Mouse (Mus musculus) layer of hippocampus, adult 2 months (tissue): ENCODE results near the gene Ccl11. TPM values are rescaled to one million over a fixed set of nuclear protein-coding genes. Genes with fewer than 3 reads are reported as not detected.

Experiments
- DNase-seq, 2 experiments: peaks; one replicate each; pipeline ENCODE4 v3.0.0; 2022; ENCODE audit warnings: low spot score in 2 of 2
- H3K27ac ChIP-seq: fragments of 200-600 bp; 2 replicates; pipeline ENCODE4 v1.8.1; 2022
- H3K4me3 ChIP-seq: fragments of 200-600 bp; 2 replicates; pipeline ENCODE4 v1.8.1; 2022; ENCODE audit warnings: mild to moderate bottlenecking
- CTCF ChIP-seq: fragments of 200-600 bp; conservative IDR thresholded peaks from 2 replicates; pipeline ENCODE4 v1.8.1; 2022; ENCODE audit warnings: antibody characterized with exemption, mild to moderate bottlenecking, moderate library complexity
- total RNA-seq, 2 experiments: library from RNA; stranded (reverse); gene quantifications; 2 replicates each; pipeline ENCODE4 v1.2.3; 2021

Ccl11 gene
- total RNA-seq, 2 experiments from 2014 or later: 0.34 TPM; not detected in 1

GRCm38 (mm10) chr11:82071076-82071475 lies 13.5 kb downstream of the Ccl11 start:
- no peak for DNase-seq
- H3K27ac ChIP-seq: no peak overlapping the region
- TF ChIP-seq CTCF: no peak
- no peak overlapping the region for H3K4me3 ChIP-seq

- peak; percentile 67 for TF ChIP-seq CTCF
- Histone ChIP-seq H3K4me3 (no peak overlapping the region), H3K27ac (no peak overlapping the region)
- no peak for DNase-seq
Measured at GRCm38 (mm10) chr11:82072374-82072773, 14.8 kb downstream of the Ccl11 start.

DNA sequence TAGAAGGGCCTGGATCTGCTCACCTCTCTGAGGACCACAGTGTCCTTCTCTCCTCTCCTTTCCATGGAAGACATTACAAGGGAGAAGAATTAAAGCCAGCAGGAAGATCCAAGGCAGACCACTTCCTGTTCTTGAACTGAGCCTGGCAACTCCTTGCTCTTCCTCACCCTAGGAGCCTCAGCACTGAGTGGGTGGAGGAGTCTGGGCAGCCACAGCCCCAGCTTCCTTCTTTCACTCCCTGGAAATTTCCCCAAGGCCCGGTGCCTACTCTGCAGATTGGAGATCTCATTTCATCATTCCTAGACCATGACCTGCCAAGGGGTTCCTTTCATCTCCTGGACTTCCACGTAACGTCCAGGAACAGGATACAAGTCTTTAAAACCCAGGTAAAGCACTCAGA lies 15.4 kb downstream of the Ccl11 start:
- TF ChIP-seq CTCF: no peak
- no peak overlapping the region for H3K27ac ChIP-seq
- no peak overlapping the region for H3K4me3 ChIP-seq
- DNase-seq: no peak

DNA sequence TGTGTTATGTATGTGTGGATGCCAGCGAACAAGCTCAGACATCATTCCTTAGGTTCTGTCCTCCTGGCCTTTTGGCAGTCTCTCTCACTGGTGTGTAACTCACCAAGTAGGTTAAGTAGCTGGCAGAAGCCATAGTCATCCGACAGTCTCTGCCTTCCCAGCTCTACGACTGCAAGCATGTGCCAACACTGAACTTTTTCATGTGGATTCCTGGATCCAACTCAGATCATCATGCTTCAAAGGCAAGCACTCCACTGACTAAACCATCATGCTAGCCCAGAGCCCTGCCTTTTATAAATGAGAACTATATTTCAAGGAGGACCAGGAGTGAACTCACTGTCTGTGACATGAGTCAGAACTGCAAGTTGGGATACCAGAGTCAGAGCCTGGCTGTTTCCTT lies 16.1 kb downstream of the Ccl11 start:
- H3K27ac ChIP-seq: no peak overlapping the region
- no peak for DNase-seq
- no peak overlapping the region for H3K4me3 ChIP-seq
- TF ChIP-seq CTCF: no peak

- TF ChIP-seq CTCF: no peak
- no peak overlapping the region for H3K27ac ChIP-seq
- H3K4me3 ChIP-seq: no peak overlapping the region
- DNase-seq: no peak
Measured at GRCm38 (mm10) chr11:82077031-82077430, 19.4 kb downstream of the Ccl11 start.

DNA sequence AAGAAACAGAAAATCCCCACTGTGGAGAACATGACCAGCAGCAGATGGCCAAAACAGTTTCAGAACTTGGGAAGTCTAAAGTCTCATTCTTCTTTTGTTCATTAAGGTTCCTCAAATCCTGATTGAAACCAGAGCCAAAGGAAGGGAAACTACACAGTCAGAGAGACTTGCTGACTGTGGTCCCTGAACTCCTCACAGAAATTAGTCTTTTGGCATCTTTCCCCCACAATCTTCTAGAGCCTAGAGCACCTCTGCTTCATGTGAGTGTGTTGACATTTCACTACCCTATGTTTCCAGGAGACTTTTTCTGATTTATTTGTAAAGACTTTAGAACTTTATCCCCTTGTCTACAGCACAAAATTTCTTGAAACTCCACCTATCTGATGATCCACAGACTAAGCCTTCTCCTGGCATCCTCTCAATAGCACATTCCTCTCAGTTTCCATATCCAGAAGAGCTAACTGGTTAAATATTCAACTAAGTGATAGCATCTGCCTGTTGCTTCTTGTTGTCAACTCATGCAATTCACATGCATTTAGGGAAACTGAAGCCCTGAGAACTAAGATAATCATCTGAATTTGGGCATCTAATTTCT lies 20.6 kb downstream of the Ccl11 start:
- TF ChIP-seq CTCF: no peak
- no peak overlapping the region for H3K4me3 ChIP-seq
- DNase-seq: no peak
- H3K27ac ChIP-seq: no peak overlapping the region

DNA sequence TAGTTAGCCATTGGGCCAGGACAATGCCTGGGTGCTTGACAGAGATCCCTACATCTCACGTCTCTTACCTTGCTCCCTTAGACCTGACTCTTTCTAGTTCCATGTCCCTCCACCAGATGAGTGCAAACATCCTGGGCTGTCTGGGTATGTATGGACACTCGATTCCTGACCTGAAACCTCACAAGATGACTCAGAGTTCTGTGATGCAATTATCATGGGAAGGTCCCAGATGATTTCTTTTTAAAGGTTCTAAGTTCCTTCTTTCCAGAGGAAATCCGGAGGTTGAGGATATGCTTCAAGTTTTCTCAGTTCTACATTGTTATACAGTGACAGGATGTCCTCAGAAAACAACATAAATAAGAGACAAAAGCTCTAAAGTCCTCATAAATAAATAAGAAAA lies 23.2 kb downstream of the Ccl11 start:
- Histone ChIP-seq H3K4me3 (no peak overlapping the region), H3K27ac (no peak overlapping the region)
- no peak for TF ChIP-seq CTCF
- DNase-seq: no peak

DNA sequence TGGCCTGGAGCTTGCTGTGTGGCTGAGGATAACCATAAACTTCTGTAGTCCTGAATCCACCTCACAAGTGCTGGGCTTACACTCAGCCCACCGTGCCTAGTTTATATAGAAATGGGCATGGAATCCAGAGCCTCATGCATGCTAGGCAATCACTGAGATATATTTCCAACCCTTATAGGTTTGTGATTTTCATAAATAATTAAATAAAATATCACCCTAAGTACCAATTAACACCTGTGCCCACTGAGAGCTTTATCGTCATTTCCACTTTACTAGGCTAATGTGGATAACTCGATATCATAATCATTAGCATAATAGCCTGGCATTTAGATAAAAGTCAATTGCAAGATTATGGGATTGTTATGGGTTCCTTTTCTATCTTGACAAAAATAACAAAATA lies 26.7 kb downstream of the Ccl11 start:
- TF ChIP-seq CTCF: no peak
- H3K27ac ChIP-seq: no peak overlapping the region
- H3K4me3 ChIP-seq: no peak overlapping the region
- no peak for DNase-seq

- DNase-seq: no peak
- no peak overlapping the region for H3K27ac ChIP-seq
- no peak for TF ChIP-seq CTCF
- no peak overlapping the region for H3K4me3 ChIP-seq
Measured at GRCm38 (mm10) chr11:82099511-82100323, 42.1 kb downstream of the Ccl11 start.

DNA sequence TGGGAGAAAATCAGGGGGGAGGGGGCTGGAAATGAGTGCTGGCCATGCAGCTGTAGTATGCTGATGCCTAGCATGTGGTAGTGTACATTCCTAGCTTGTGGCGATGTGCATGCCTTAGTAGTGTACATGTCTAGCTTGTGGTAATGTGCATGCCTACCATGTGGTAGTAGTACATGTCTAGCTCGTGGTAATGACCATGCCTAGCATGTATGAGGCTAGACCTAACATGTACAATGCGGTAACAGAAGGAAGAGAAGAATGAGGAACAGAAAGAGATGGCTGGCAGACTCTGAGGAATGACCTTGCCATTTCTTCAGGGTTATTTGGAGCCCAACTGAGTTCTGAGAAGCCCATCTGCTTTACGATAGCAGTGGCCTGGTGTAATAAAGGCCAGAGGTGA lies 43.5 kb downstream of the Ccl11 start:
- no peak for DNase-seq
- H3K27ac ChIP-seq: no peak overlapping the region
- TF ChIP-seq CTCF: no peak
- H3K4me3 ChIP-seq: no peak overlapping the region

- TF ChIP-seq CTCF: no peak
- Histone ChIP-seq H3K27ac (no peak within 1 kb of the TSS), H3K4me3 (no peak within 1 kb of the TSS)
- no peak for DNase-seq
Measured at GRCm38 (mm10) chr11:82101529-82101928, 43.9 kb downstream of the Ccl11 start, which contains the start of gene Ccl12. TSS of gene Ccl12 (plus strand) at chr11:82101845.

DNA sequence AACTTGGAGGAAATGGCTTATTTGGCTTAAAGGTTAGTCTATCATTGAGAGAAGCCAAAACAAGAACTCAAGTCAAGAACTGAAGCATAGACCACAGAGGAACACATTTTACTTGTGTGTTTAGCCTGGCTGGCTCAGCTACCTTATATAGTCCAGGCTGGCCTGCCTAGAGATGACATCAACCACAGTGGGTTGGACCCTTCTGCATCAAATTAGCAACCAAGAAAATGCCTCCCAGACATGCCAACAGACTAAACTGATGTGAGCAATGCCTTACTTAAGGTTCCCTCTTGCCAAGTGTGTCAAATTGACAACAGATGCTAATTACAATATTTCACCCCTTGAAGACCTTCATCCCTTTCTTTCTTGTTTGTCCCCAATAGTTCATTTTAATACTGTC lies 52.0 kb downstream of the Ccl11 start:
- Histone ChIP-seq H3K27ac (no peak overlapping the region), H3K4me3 (no peak overlapping the region)
- no peak for TF ChIP-seq CTCF
- DNase-seq: no peak

DNA sequence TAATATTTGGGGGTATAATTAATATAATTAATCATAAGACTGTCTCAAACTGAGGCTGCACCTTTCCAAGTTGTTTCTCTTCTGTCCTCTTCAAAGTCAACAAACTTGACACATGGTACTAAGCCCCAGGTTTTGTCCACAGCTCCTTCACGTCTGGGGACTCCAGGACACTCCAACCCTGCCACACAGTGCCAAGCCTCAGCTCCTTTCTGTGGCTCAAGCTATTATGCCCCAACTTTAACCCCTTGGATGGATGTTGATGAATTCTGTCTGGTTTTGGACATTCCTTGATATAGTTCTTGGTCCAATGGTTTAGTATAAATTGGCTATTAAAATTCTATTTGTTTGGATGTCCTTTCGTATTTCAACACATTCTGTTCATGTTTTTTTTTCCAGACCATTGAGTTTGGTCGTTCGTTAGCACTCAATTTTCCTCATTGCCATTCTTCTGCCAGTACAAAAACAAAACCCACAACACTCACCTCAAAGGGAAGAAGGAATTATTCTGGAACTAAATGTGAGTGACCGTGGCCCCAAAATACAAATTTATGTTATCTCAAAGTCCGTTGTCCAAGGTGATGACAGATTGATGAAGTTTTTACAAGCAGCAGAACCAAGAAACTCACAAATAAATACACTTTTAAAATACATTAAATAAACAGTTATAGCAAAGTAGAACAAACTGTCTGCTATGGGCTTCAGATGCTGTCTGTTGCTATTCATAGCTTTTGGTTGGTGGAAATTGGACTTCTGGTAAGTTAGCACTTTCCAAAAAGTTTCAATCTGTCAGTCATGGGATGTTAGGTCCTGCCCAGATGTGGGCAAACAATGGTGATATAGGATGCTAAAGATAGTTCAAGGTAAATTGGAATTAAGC lies 53.0 kb downstream of the Ccl11 start:
- TF ChIP-seq CTCF: no peak
- Histone ChIP-seq H3K27ac (no peak overlapping the region), H3K4me3 (no peak overlapping the region)
- DNase-seq: no peak

Other genes starting within 250 kb of the Ccl11 start
- gene 5530401A14Rik, start 197.2 kb upstream of the Ccl11 start, total RNA-seq: under 1 TPM; 0.12 to 0.20 TPM
- 10 to 100 TPM; 58.5 to 65.6 TPM for gene Asic2, start 89.4 kb upstream of the Ccl11 start, total RNA-seq
- gene Ccl2, start 22.3 kb upstream of the Ccl11 start, total RNA-seq: not detected
- gene Gm17268, start 19.3 kb upstream of the Ccl11 start, total RNA-seq: not detected
- not detected for gene Ccl7, start 12.1 kb upstream of the Ccl11 start, total RNA-seq
- not detected for gene Ccl12, start 44.0 kb downstream of the Ccl11 start, total RNA-seq
- not detected for gene Ccl8, start 57.4 kb downstream of the Ccl11 start, total RNA-seq
- gene Ccl1, start 247.9 kb downstream of the Ccl11 start, total RNA-seq: not detected